Mouse (Mus musculus): Measurements from ENCODE around the gene Dolpp1.
"Not testable (repeated sequence)": the region's sequence is repeated elsewhere in the genome, so short reads cannot be mapped to it uniquely, and the experiment has no call there.

Dolpp1 gene

GRCm38 (mm10) chr2:30409454-30410176 is 17.6 kb downstream of the Dolpp1 start:
- no peak for DNase-seq (ENCODE audit: low read depth)

GRCm38 (mm10) chr2:30413038-30413973 is 21.3 kb downstream of the Dolpp1 start:
- no peak for DNase-seq (ENCODE audit: low read depth)

GRCm38 (mm10) chr2:30414101-30414500 is 22.0 kb downstream of the Dolpp1 start:
- no peak for DNase-seq (ENCODE audit: low read depth)

GRCm38 (mm10) chr2:30414681-30415080 is 22.6 kb downstream of the Dolpp1 start:
- DNase-seq (ENCODE audit: low read depth) = no peak

- DNase-seq (ENCODE audit: low read depth) = peak; percentile 67
These were observed 23.3 kb downstream of the Dolpp1 start, which contains the start of gene Crat for GRCm38 (mm10) chr2:30415157-30415935. Crat (minus strand) TSS chr2:30415813.

- DNase-seq (ENCODE audit: low read depth) = no peak
These were observed 24.0 kb downstream of the Dolpp1 start, which contains the start of gene Ptpa for GRCm38 (mm10) chr2:30415936-30416648. Ptpa (plus strand) TSS chr2:30416039.

GRCm38 (mm10) chr2:30416649-30416965 is 24.6 kb downstream of the Dolpp1 start:
- no peak for DNase-seq (ENCODE audit: low read depth)

- DNase-seq (ENCODE audit: low read depth) = not testable (repeated sequence)
These were observed 25.1 kb downstream of the Dolpp1 start for GRCm38 (mm10) chr2:30417154-30417553.

GRCm38 (mm10) chr2:30417595-30418165 is 25.6 kb downstream of the Dolpp1 start:
- no peak for DNase-seq (ENCODE audit: low read depth)

- DNase-seq (ENCODE audit: low read depth) = no peak
These were observed 26.2 kb downstream of the Dolpp1 start for GRCm38 (mm10) chr2:30418259-30418658.

GRCm38 (mm10) chr2:30419112-30419511 is 27.1 kb downstream of the Dolpp1 start:
- no peak for DNase-seq (ENCODE audit: low read depth)

GRCm38 (mm10) chr2:30421432-30421831 is 29.4 kb downstream of the Dolpp1 start:
- no peak for DNase-seq (ENCODE audit: low read depth)

- no peak for DNase-seq (ENCODE audit: low read depth)
These were observed 37.1 kb downstream of the Dolpp1 start for GRCm38 (mm10) chr2:30429156-30429555.

GRCm38 (mm10) chr2:30435326-30436155 is 43.5 kb downstream of the Dolpp1 start:
- DNase-seq (ENCODE audit: low read depth) = no peak

- DNase-seq (ENCODE audit: low read depth) = no peak
These were observed 44.1 kb downstream of the Dolpp1 start for GRCm38 (mm10) chr2:30436156-30436545.

- no peak for DNase-seq (ENCODE audit: low read depth)
These were observed 44.8 kb downstream of the Dolpp1 start for GRCm38 (mm10) chr2:30436809-30437208.

- DNase-seq (ENCODE audit: low read depth) = no peak
These were observed 45.7 kb downstream of the Dolpp1 start for GRCm38 (mm10) chr2:30437791-30438190.

GRCm38 (mm10) chr2:30439631-30440030 is 47.6 kb downstream of the Dolpp1 start:
- no peak for DNase-seq (ENCODE audit: low read depth)

GRCm38 (mm10) chr2:30440211-30440700 is 48.2 kb downstream of the Dolpp1 start:
- DNase-seq (ENCODE audit: low read depth) = no peak

Data from fibroblast of lung, adult 2 months (primary cell).